Mouse (Mus musculus) hindbrain, embryonic 15.5 days (tissue): ENCODE results near the gene Gpr135. TPM values are rescaled to one million over a fixed set of nuclear protein-coding genes. Genes with fewer than 3 reads are reported as not detected.

Experiments
- ATAC-seq: fragments of 200-750 bp; cut with Nextera tagmentation; 2 replicates; pipeline ENCODE4 v1.8.0; 2017; ENCODE audit warnings: low read depth, moderate number of reproducible peaks, moderate TSS enrichment; ENCODE audit not compliant: low FRiP score
- H3K27ac ChIP-seq: fragments of 300-500 bp; sonication (generic); replicated peaks from 2 replicates; pipeline ENCODE4 v1.5.1; 2015; ENCODE audit warnings: mild to moderate bottlenecking, inconsistent platforms
- H3K27me3 ChIP-seq: fragments of 300-500 bp; sonication (generic); 2 replicates; pipeline ENCODE4 v1.6.1; 2015; ENCODE audit warnings: control low read depth, inconsistent platforms
- H3K36me3 ChIP-seq: fragments of 300-500 bp; sonication (generic); 2 replicates; pipeline ENCODE4 v1.6.1; 2015; ENCODE audit warnings: control low read depth, inconsistent platforms
- H3K4me1 ChIP-seq: fragments of 300-500 bp; sonication (generic); replicated peaks from 2 replicates; pipeline ENCODE4 v1.6.1; 2015; ENCODE audit warnings: control low read depth, inconsistent platforms
- H3K4me2 ChIP-seq: fragments of 300-500 bp; sonication (generic); 2 replicates; pipeline ENCODE4 v1.6.1; 2015; ENCODE audit warnings: moderate library complexity, mild to moderate bottlenecking, inconsistent platforms
- H3K4me3 ChIP-seq: fragments of 300-500 bp; sonication (generic); 2 replicates; pipeline ENCODE4 v1.5.1; 2015; ENCODE audit warnings: mild to moderate bottlenecking, inconsistent platforms
- H3K9ac ChIP-seq: fragments of 300-500 bp; sonication (generic); 2 replicates; pipeline ENCODE4 v1.6.1; 2015; ENCODE audit warnings: inconsistent platforms
- H3K9me3 ChIP-seq: fragments of 300-500 bp; sonication (generic); 2 replicates; pipeline ENCODE4 v1.6.1; 2016; ENCODE audit warnings: control low read depth, inconsistent platforms
- WGBS: fragments of 180-500 bp; shearing (Covaris S2); methylation state at CpG from one replicate; pipeline ENCODE4 v1.1.7; 2015; 5-methylcytosine and 5-hydroxymethylcytosine counted together
- polyA plus RNA-seq: library from polyadenylated mRNA; unstranded; fragments of >200 nt; fragmentation: Nextera tagmentation; extraction: Ambion mirVana; gene quantifications from 2 replicates; pipeline ENCODE4 v1.2.1, GENCODE M21; 2015

Gene Gpr135
- polyA plus RNA-seq, 1 experiment from 2014 or later = 8.4 TPM

GRCm38 (mm10) chr12:72020285-72020684 lies 50.6 kb downstream of the Gpr135 start:
- WGBS = 85% methylated on average over 4 of the region's 4 CpGs
- Histone ChIP-seq H3K9me3 (no peaks in the 10 kb centered on the region), H3K4me3 (no peak overlapping the region), H3K9ac (no peak overlapping the region), H3K4me2 (no peak overlapping the region), H3K4me1 (0 out of 2 replicates have a peak, but pooled peaks cover 3% of the 10 kb centered on the region), H3K27me3 (no peaks in the 10 kb centered on the region), H3K27ac (no peak overlapping the region), H3K36me3 (no peaks in the 10 kb centered on the region)
- no peak for ATAC-seq

Other genes with a start within 250 kb of the Gpr135 start
- 26.4 and 26.5 TPM in 2 replicates for gene Daam1, start 240.0 kb downstream of the Gpr135 start, polyA plus RNA-seq
- gene L3hypdh, start 14.3 kb upstream of the Gpr135 start, polyA plus RNA-seq = 11.7 and 12.7 TPM in 2 replicates
- gene Jkamp, start 14.5 kb upstream of the Gpr135 start, polyA plus RNA-seq = 122 and 127 TPM in 2 replicates
- 0.12 TPM in 1 of 2 replicates, not detected in the other for gene Ccdc175, start 113.9 kb upstream of the Gpr135 start, polyA plus RNA-seq